Mouse (Mus musculus) limb, embryonic 11.5 days (tissue): ENCODE measurements around the gene Gm7073. TPM values are rescaled to one million over a fixed set of nuclear protein-coding genes. Genes with fewer than 3 reads are reported as not detected.

Experiments
- ATAC-seq: fragments of 200-750 bp; cut with Nextera tagmentation; 2 replicates; pipeline ENCODE4 v1.8.0; 2017; ENCODE audit warnings: low read depth; ENCODE audit not compliant: insufficient number of reproducible peaks, low FRiP score, low TSS enrichment
- DNase-seq: peaks from one replicate; pipeline ENCODE4 v3.0.0-alpha.2; 2015; ENCODE audit warnings: low spot score
- H3K27ac ChIP-seq: fragments of 300-500 bp; sonication (generic); replicated peaks from 2 replicates; pipeline ENCODE4 v1.5.1; 2014; ENCODE audit warnings: low read depth, mild to moderate bottlenecking, low read length
- H3K27me3 ChIP-seq: fragments of 300-500 bp; sonication (generic); 2 replicates; pipeline ENCODE4 v1.6.1; 2014; ENCODE audit warnings: mild to moderate bottlenecking, low read length, mixed read lengths; ENCODE audit not compliant: control insufficient read depth, insufficient read depth
- H3K36me3 ChIP-seq: fragments of 300-500 bp; sonication (generic); 2 replicates; pipeline ENCODE4 v1.6.1; 2014; ENCODE audit warnings: mild to moderate bottlenecking, low read length, moderate library complexity, mixed read lengths; ENCODE audit not compliant: control insufficient read depth, insufficient read depth
- H3K4me1 ChIP-seq: fragments of 300-500 bp; sonication (generic); 2 replicates; pipeline ENCODE4 v1.6.1; 2014; ENCODE audit warnings: low read length, mixed read lengths; ENCODE audit not compliant: control insufficient read depth, insufficient read depth
- H3K4me2 ChIP-seq: fragments of 300-500 bp; sonication (generic); 2 replicates; pipeline ENCODE4 v1.6.1; 2014; ENCODE audit warnings: low read depth, mild to moderate bottlenecking, moderate library complexity; ENCODE audit not compliant: severe bottlenecking
- H3K4me3 ChIP-seq: fragments of 300-500 bp; sonication (generic); 2 replicates; pipeline ENCODE4 v1.5.1; 2014; ENCODE audit warnings: low read depth, low read length
- H3K9ac ChIP-seq: fragments of 300-500 bp; sonication (generic); 2 replicates; pipeline ENCODE4 v1.6.1; 2014; ENCODE audit warnings: mild to moderate bottlenecking, low read length
- H3K9me3 ChIP-seq: fragments of 300-500 bp; sonication (generic); 2 replicates; pipeline ENCODE4 v1.6.1; 2016; ENCODE audit warnings: low read length; ENCODE audit not compliant: control insufficient read depth
- WGBS: fragments of 180-500 bp; shearing (Covaris S2); extraction: QIAGEN DNeasy Blood & Tissue Kit; methylation state at CpG from one replicate; pipeline ENCODE4 v1.1.7; 2014; 5-methylcytosine and 5-hydroxymethylcytosine counted together
- polyA plus RNA-seq: library from polyadenylated mRNA; unstranded; fragments of >200 nt; fragmentation: Nextera tagmentation; extraction: Ambion mirVana; gene quantifications from 2 replicates; pipeline ENCODE4 v1.2.1, GENCODE M21; 2014

Gene Gm7073
- polyA plus RNA-seq, 1 experiment from 2014 or later, result not detected

GRCm38 (mm10) chrX:60542901-60543300 is 3.9 kb upstream of the Gm7073 start:
- no peak overlapping the region for H3K27ac ChIP-seq
- H3K4me3 ChIP-seq, result no peak overlapping the region
- H3K9ac ChIP-seq, result no peak overlapping the region
- H3K4me1 ChIP-seq, result no peaks in the 10 kb centered on the region
- H3K9me3 ChIP-seq, result no peaks in the 10 kb centered on the region
- no peak for DNase-seq
- H3K27me3 ChIP-seq, result no peaks in the 10 kb centered on the region
- no peak for ATAC-seq
- 76% methylated on average over 1 of the region's 1 CpGs for WGBS
- no peaks in the 10 kb centered on the region for H3K36me3 ChIP-seq
- no peak overlapping the region for H3K4me2 ChIP-seq

GRCm38 (mm10) chrX:60503995-60504394 is 35.1 kb downstream of the Gm7073 start:
- ATAC-seq (no peak), DNase-seq (peak; percentile 33)
- H3K4me1 ChIP-seq, result no peaks in the 10 kb centered on the region
- no peak overlapping the region for H3K4me2 ChIP-seq
- no peaks in the 10 kb centered on the region for H3K27me3 ChIP-seq
- H3K36me3 ChIP-seq, result no peaks in the 10 kb centered on the region
- no peak overlapping the region for H3K9ac ChIP-seq
- no peak overlapping the region for H3K4me3 ChIP-seq
- H3K9me3 ChIP-seq, result no peaks in the 10 kb centered on the region
- no peak overlapping the region for H3K27ac ChIP-seq

GRCm38 (mm10) chrX:60497750-60498149 is 41.3 kb downstream of the Gm7073 start:
- ATAC-seq, result no peak
- Histone ChIP-seq H3K4me2 (no peak overlapping the region), H3K9ac (no peak overlapping the region), H3K4me3 (no peak overlapping the region), H3K9me3 (no peaks in the 10 kb centered on the region), H3K4me1 (no peaks in the 10 kb centered on the region), H3K27ac (no peak overlapping the region), H3K36me3 (no peaks in the 10 kb centered on the region), H3K27me3 (no peaks in the 10 kb centered on the region)
- DNase-seq, result no peak
- WGBS, result 77% methylated on average over 1 of the region's 1 CpGs

DNA sequence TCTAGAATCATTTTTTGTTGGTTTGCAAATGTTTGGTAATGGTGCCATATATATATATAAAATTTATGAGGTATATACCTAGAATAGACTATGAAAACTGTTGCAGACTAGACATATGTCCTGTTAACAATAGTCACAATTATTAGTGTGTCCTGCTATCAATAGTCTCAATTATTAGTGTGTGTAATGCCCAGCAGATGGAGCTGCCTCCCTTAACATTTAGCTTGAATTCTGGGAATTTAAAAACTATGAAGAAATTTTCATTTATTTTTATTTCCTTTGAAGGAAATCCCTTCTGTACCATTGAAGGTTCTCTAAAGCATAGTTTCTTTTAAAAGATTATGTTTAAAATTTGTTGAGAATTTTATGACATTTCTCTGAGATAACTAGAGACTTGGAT is 43.7 kb downstream of the Gm7073 start:
- no peaks in the 10 kb centered on the region for H3K4me1 ChIP-seq

GRCm38 (mm10) chrX:60463786-60464185 is 75.3 kb downstream of the Gm7073 start:
- Histone ChIP-seq H3K36me3 (no peaks in the 10 kb centered on the region), H3K4me2 (no peak overlapping the region), H3K27ac (no peak overlapping the region), H3K27me3 (no peaks in the 10 kb centered on the region), H3K4me3 (no peak overlapping the region), H3K9me3 (no peaks in the 10 kb centered on the region), H3K4me1 (no peaks in the 10 kb centered on the region), H3K9ac (no peak overlapping the region)
- DNase-seq (no peak), ATAC-seq (no peak)
- WGBS, result 13% methylated on average over 2 of the region's 2 CpGs

More for the DNA sequence above, 43.7 kb downstream of the Gm7073 start:
- no peak for DNase-seq
- no peak for ATAC-seq
- Histone ChIP-seq H3K9me3 (no peaks in the 10 kb centered on the region), H3K4me3 (no peak overlapping the region), H3K9ac (no peak overlapping the region), H3K4me2 (no peak overlapping the region), H3K27me3 (no peaks in the 10 kb centered on the region), H3K36me3 (no peaks in the 10 kb centered on the region), H3K27ac (no peak overlapping the region)

DNA sequence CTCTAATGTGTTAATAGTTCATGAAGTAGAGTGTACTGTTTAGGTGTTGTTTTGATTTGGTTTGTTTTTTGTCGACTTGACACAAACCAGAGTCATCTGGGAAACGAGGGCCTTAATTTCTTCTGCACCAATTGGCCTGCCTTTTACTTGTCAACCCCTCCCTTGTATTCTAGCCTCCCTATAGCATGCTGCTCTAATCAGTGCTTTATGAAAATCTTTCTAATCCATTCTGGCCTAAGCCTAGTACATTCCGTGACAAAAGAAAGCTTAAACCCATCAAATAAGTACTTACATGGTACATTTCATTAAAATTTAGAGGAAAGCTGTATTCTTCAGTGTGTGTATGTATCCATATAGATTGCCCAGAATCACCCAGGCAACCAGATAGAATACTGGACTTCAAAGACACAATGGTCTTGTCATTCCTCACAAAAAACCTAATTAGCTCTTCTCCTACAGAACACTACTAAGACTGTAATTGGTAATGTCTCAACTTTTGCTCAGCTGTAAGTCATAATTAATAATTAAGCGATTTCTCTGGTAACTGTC is 124.4 kb downstream of the Gm7073 start:
- H3K27ac ChIP-seq, result no peak overlapping the region
- H3K9me3 ChIP-seq, result no peaks in the 10 kb centered on the region
- H3K4me1 ChIP-seq, result no peaks in the 10 kb centered on the region
- 62% methylated on average over 4 of the region's 4 CpGs for WGBS
- ATAC-seq (no peak), DNase-seq (no peak)
- H3K36me3 ChIP-seq, result no peaks in the 10 kb centered on the region
- H3K9ac ChIP-seq, result no peak overlapping the region
- no peak overlapping the region for H3K4me3 ChIP-seq
- no peaks in the 10 kb centered on the region for H3K27me3 ChIP-seq
- no peak overlapping the region for H3K4me2 ChIP-seq

DNA sequence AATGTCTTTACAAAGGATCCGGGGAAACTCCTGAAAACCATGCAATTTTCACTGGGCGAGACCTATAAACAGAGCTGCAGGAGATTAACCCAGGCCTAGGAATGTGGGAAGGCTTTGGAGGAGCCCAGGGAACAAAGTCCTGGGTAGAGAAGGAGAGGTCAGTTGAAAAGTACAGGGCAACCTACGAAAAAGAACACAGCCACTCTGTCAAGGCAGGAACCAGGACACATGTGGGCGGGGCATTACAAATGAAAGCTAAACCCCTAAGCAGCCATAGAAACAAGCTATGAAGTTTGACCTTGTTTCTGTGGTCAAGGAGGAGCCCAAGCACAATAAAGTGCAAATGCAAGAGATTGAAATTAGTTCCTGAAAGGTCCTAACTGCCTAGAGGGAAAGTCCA is 133.4 kb downstream of the Gm7073 start:
- H3K36me3 ChIP-seq, result no peaks in the 10 kb centered on the region
- H3K27ac ChIP-seq, result no peak overlapping the region
- DNase-seq (no peak), ATAC-seq (no peak)
- no peak overlapping the region for H3K4me2 ChIP-seq
- WGBS, result 59% methylated on average over 4 of the region's 4 CpGs
- H3K27me3 ChIP-seq, result peaks cover 3% of the 10 kb centered on the region; the same call in 1 of the 2 replicates
- H3K9ac ChIP-seq, result no peak overlapping the region
- H3K4me1 ChIP-seq, result no peaks in the 10 kb centered on the region
- no peaks in the 10 kb centered on the region for H3K9me3 ChIP-seq
- H3K4me3 ChIP-seq, result no peak overlapping the region

- H3K9ac ChIP-seq, result peak overlapping the region; percentile 92
- H3K4me2 ChIP-seq, result peak overlapping the region; percentile 26; the same call in 1 of the 2 replicates
- no peaks in the 10 kb centered on the region for H3K4me1 ChIP-seq
- ATAC-seq (peak; percentile 94), DNase-seq (peak; percentile 85)
- peaks cover 3% of the 10 kb centered on the region; the same call in 1 of the 2 replicates for H3K27me3 ChIP-seq
- peak overlapping the region; percentile 57 for H3K4me3 ChIP-seq
- H3K36me3 ChIP-seq, result no peaks in the 10 kb centered on the region
- no peaks in the 10 kb centered on the region for H3K9me3 ChIP-seq
- peak overlapping the region; percentile 90 for H3K27ac ChIP-seq
- WGBS, result 17% methylated on average over 13 of the region's 17 CpGs
Observed at GRCm38 (mm10) chrX:60404668-60405044, 134.4 kb downstream of the Gm7073 start.
